Mouse (Mus musculus) liver, embryonic 14.5 days (tissue): ENCODE data around the gene BC005624. TPM values are rescaled to one million over a fixed set of nuclear protein-coding genes. Genes with fewer than 3 reads are reported as not detected.

ENCODE experiments used
- ATAC-seq: fragments of 200-750 bp; cut with Nextera tagmentation; 2 replicates; pipeline ENCODE4 v1.8.0; 2017; ENCODE audit warnings: moderate number of reproducible peaks, mild to moderate bottlenecking, moderate library complexity; ENCODE audit not compliant: insufficient read depth
- DNase-seq, 3 experiments: peaks; one replicate each; pipeline ENCODE4 v3.0.0-alpha.2; 2012 to 2013; ENCODE audit warnings: low read depth in 3 of 3, low spot score in 3 of 3
- H3K27ac ChIP-seq: fragments of 300-500 bp; sonication (generic); 2 replicates; pipeline ENCODE4 v1.5.1; 2014; ENCODE audit warnings: moderate library complexity, mild to moderate bottlenecking, control low read depth, inconsistent platforms
- H3K27me3 ChIP-seq: fragments of 300-500 bp; sonication (generic); 2 replicates; pipeline ENCODE4 v1.6.1; 2014; ENCODE audit warnings: mild to moderate bottlenecking, low read length, moderate library complexity; ENCODE audit not compliant: control insufficient read depth, insufficient read depth
- H3K36me3 ChIP-seq: fragments of 300-500 bp; sonication (generic); replicated peaks from 2 replicates; pipeline ENCODE4 v1.6.1; 2014; ENCODE audit warnings: low read depth; ENCODE audit not compliant: control insufficient read depth, insufficient read depth
- H3K4me1 ChIP-seq, 2 experiments: fragments of 200-500 bp in 1 of 2; fragments of 300-500 bp in 1 of 2; sonication (generic) in 1 of 2; replicated peaks; 2 replicates each; pipeline ENCODE4 v1.6.1; 2012 to 2014; ENCODE audit warnings: antibody characterized with exemption in 1 of 2, inconsistent platforms in 1 of 2, low read length in 1 of 2; ENCODE audit not compliant: control insufficient read depth in 2 of 2, insufficient read depth in 2 of 2
- H3K4me2 ChIP-seq: fragments of 300-500 bp; sonication (generic); 2 replicates; pipeline ENCODE4 v1.6.1; 2014; ENCODE audit warnings: low read depth, mild to moderate bottlenecking, control low read depth, moderate library complexity
- H3K4me3 ChIP-seq, 2 experiments: fragments of 200-500 bp in 1 of 2; fragments of 300-500 bp in 1 of 2; sonication (generic) in 1 of 2; 2 replicates each; pipeline ENCODE4 v1.5.1; 2012 to 2014; ENCODE audit warnings: low read depth in 2 of 2, low read length in 2 of 2, mild to moderate bottlenecking in 2 of 2, control low read depth in 1 of 2, inconsistent platforms in 1 of 2, moderate library complexity in 1 of 2; ENCODE audit not compliant: insufficient read depth in 1 of 2
- H3K9ac ChIP-seq: fragments of 300-500 bp; sonication (generic); replicated peaks from 2 replicates; pipeline ENCODE4 v1.6.1; 2014; ENCODE audit warnings: mild to moderate bottlenecking, control low read depth, moderate library complexity
- H3K9me3 ChIP-seq: fragments of 300-500 bp; sonication (generic); 2 replicates; pipeline ENCODE4 v1.6.1; 2016; ENCODE audit warnings: low read length, mixed read lengths; ENCODE audit not compliant: control insufficient read depth
- CTCF ChIP-seq: IDR thresholded peaks from 2 replicates; pipeline ENCODE4 v1.5.1; 2016; ENCODE audit warnings: antibody characterized with exemption, low read depth, control low read depth
- EP300 ChIP-seq: IDR thresholded peaks from 2 replicates; pipeline ENCODE4 v1.6.1; 2016; ENCODE audit warnings: antibody characterized with exemption, low read depth
- WGBS: fragments of 180-500 bp; shearing (Covaris S2); extraction: QIAGEN DNeasy Blood & Tissue Kit; methylation state at CpG from one replicate; pipeline ENCODE4 v1.1.7; 2014; ENCODE audit not compliant: insufficient replicate concordance; 5-methylcytosine and 5-hydroxymethylcytosine counted together
- polyA plus RNA-seq, 2 experiments: library from polyadenylated mRNA; depleted of rRNA in 1 of 2; stranded (reverse) in 1 of 2; unstranded in 1 of 2; fragments of >200 nt; fragmentation: Nextera tagmentation in 1 of 2; extraction: Ambion mirVana in 1 of 2; gene quantifications; 2 replicates each; pipeline versions ENCODE4 v1.2.1 to v1.2.3; 2012 to 2014

BC005624 gene
- polyA plus RNA-seq, 2 experiments: 22.2 to 24.4 TPM

GRCm38 (mm10) chr2:30929483-30930045, 52.4 kb downstream of the BC005624 start, which contains the start of gene Ptges:
Gene Ptges (minus strand): TSS chr2:30929863.
- 3% methylated on average over 23 of the region's 23 CpGs for WGBS
- no peaks in the 10 kb centered on the region for H3K9me3 ChIP-seq
- TF ChIP-seq EP300: no peak
- peak; percentile 81 for TF ChIP-seq CTCF
- ATAC-seq (peak; percentile 52), DNase-seq (peak in 1 of 3 experiments; percentile 53)
- peak within 1 kb of the TSS; percentile 53 for H3K27ac ChIP-seq
- peak within 1 kb of the TSS; percentile 31 to 43 for H3K4me3 ChIP-seq
- H3K36me3 ChIP-seq: no peaks in the 10 kb centered on the region
- H3K4me2 ChIP-seq: peak within 1 kb of the TSS; percentile 74
- no peaks in the 10 kb centered on the region for H3K27me3 ChIP-seq
- peak within 1 kb of the TSS; percentile 45 for H3K9ac ChIP-seq
- H3K4me1 ChIP-seq: peaks cover 15 to 16% of the 10 kb centered on the region in 2 experiments

DNA sequence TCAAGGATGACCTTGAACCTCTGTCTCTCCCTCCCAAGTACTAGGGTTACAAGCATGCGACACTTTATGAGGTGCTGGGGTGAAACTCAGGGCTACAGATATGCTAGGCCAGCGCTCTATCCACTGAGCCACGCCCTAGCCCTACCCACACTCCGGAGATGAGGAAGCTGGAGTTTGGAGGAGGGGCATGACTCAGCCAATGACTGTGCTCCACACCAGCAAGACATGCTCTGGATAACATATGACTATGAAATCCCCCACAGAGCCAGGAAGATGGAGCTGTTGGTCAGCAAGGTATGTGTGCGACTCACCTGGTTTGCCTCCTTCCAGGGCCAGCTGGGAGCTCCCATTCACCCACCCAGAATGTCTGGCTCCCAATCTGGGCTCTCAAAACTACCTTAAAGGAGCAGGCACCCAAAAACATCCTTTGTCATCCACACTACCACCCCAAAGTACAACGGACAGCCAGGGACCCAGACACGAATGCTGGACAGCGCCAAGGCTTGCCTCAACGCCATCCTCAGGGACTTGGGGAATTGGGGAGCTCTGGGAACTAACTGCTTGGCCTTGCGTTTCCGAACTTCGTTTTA, 53.0 kb downstream of the BC005624 start:
- H3K9me3 ChIP-seq: no peaks in the 10 kb centered on the region
- TF ChIP-seq EP300 (no peak), CTCF (no peak)
- 14% methylated on average over 12 of the region's 12 CpGs for WGBS
- peak overlapping the region; percentile 45 for H3K9ac ChIP-seq
- H3K4me1 ChIP-seq: peaks cover 15 to 16% of the 10 kb centered on the region in 2 experiments
- H3K36me3 ChIP-seq: no peaks in the 10 kb centered on the region
- H3K4me3 ChIP-seq: peak overlapping the region; percentile 31 to 43
- H3K27ac ChIP-seq: peak overlapping the region; percentile 53
- peak overlapping the region; percentile 74 for H3K4me2 ChIP-seq
- ATAC-seq (peak; percentile 91), DNase-seq (peak; percentile 75 to 80 (median 77))
- no peaks in the 10 kb centered on the region for H3K27me3 ChIP-seq

DNA sequence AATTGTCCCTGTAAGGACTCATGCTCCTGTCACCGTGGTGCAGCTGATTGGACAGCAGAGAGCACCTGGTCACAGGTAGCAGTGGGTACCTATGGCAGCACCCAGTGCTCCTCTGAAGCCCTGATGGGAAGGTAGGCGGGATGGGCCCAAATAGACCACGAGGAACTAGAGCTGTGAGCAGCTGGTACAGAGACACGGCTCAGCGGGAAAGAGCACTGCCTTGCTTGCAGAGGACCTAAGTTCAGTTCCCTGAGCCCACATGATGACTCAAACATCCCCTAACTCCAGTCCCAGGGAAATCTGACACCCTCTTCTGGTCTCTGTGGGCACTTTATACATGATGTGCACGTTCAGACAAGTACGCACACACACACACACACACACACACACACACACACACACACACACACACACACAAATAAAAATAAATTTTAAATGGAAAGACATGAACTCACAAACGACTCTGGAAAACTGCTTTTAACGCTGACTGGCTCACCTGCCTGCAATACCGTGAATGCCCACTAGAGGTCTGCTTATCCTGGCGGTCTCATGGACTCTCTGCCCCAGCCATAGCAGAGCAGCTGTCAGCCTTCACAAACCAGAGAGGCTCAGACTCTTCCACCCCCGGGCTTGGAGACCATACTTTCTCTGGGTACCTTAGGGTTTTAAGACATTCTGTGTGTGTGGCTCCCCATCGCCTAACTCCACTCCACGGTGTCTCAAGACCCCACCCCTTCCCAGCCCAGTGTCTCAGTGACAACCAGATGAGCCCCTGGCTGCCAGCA, 54.0 kb downstream of the BC005624 start:
- DNase-seq (peak; percentile 64 to 67 (median 66)), ATAC-seq (peak; percentile 57; the same call in 1 of the 2 replicates)
- Histone ChIP-seq H3K4me3 (no peak overlapping the region), H3K4me2 (peak overlapping the region; percentile 74), H3K9me3 (no peaks in the 10 kb centered on the region), H3K27me3 (no peaks in the 10 kb centered on the region), H3K36me3 (no peaks in the 10 kb centered on the region), H3K27ac (peak overlapping the region; percentile 53), H3K4me1 (peaks cover 15 to 16% of the 10 kb centered on the region in 2 experiments), H3K9ac (no peak overlapping the region)
- TF ChIP-seq CTCF (peak; percentile 96), EP300 (no peak)
- WGBS: 20% methylated on average over 14 of the region's 14 CpGs

DNA sequence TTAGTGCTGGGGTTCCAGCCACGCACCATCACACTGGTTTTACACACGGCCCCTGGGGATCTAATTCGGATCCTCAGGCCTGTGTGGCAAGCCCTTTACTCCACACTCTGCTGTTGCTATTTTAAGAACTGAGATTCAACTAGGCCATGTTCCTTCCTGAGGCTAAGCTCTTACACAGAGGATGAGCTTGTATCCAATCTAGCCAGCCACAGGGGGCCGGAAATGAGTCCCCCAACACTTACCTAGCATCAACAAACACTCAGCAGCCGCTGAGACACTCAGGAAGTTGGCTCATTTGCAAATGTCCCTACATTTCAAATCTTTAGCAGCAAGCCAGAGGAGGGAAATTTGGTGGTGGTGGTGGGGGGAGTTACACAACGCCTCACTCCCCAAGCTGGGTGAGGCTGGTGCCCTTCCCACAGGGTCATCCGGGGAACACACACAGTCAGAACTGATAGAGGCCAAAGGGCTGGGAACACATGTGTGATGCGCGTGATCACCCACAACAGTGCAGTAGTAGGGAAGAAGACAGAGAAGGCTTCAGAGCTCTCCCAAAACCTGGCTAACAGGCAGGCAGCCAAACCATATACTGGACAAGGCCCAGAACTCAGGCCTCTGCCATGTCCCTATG, 54.7 kb downstream of the BC005624 start:
- no peak for DNase-seq
- no peak for ATAC-seq

More for the DNA sequence above, 54.7 kb downstream of the BC005624 start:
- no peak overlapping the region for H3K9ac ChIP-seq
- H3K9me3 ChIP-seq: no peaks in the 10 kb centered on the region
- H3K27ac ChIP-seq: no peak overlapping the region
- peaks cover 15 to 16% of the 10 kb centered on the region in 2 experiments for H3K4me1 ChIP-seq
- H3K4me3 ChIP-seq: no peak overlapping the region
- 56% methylated on average over 9 of the region's 9 CpGs for WGBS
- H3K4me2 ChIP-seq: no peak overlapping the region
- no peak for TF ChIP-seq EP300
- TF ChIP-seq CTCF: no peak
- H3K36me3 ChIP-seq: no peaks in the 10 kb centered on the region
- no peaks in the 10 kb centered on the region for H3K27me3 ChIP-seq
